Mouse (Mus musculus) cortical plate, adult 2 months (tissue): ENCODE results near the gene Parp14.

Source experiments
- CTCF ChIP-seq: fragments of 200-500 bp; IDR thresholded peaks from 2 replicates; pipeline ENCODE4 v1.5.1; 2011; ENCODE audit warnings: mild to moderate bottlenecking, control low read depth, low read length; ENCODE audit not compliant: insufficient read depth; ENCODE audit errors: extremely low read depth
- POLR2A ChIP-seq: fragments of 200-500 bp; IDR thresholded peaks from 2 replicates; pipeline ENCODE4 v1.6.1; 2011; ENCODE audit warnings: mild to moderate bottlenecking, low read length, control low read depth; ENCODE audit not compliant: insufficient read depth; ENCODE audit errors: extremely low read depth

- no peak for TF ChIP-seq POLR2A
- no peak for TF ChIP-seq CTCF
Measured at GRCm38 (mm10) chr16:35791962-35792521, 79.3 kb downstream of the Parp14 start.
